Comparison of ENCODE assay signal across 9 mouse cellular contexts in the genomic region with DNA sequence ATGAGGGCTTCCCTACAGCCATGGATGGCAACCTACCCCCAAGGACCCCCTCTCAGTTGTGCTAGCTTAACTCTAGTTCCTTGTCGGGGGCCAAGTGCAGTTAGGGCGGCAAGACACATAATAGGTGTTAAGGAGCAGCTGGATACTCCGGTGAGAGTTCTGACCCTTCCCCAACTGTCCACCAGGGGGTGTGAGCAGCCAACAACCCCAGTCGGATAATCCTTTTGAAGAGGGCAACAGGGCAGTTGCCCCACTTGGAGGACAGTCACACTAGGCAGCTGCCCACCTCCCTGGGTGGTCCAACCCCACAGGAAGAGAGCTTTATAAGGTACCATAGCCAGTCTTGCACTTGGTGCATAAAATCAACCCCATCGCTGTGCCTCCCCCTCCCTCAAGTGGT. TPM values are rescaled to one million over a fixed set of nuclear protein-coding genes. Genes with fewer than 3 reads are reported as not detected.
DNase-seq lines count a peak whose midpoint lies in the region; ATAC-seq and TF ChIP-seq lines count a peak whose summit lies in the region.
"Had no signal": no experiment of that assay in that cellular context is flagged by ENCODE, and none has a peak within 500 bp of the region (broad histone marks: within the 10 kb centered on the region; RNA-seq: fewer than 3 reads in every experiment).

No protein-coding gene starts in this region.

- H3K4me3 ChIP-seq in kidney, embryonic 14.5 days (ENCODE audit: low read length), result no peak overlapping the region
- H3K4me3 ChIP-seq in G1E (ENCODE audit: low read depth, low read length), result no peak overlapping the region
- no peak overlapping the region for H3K4me3 ChIP-seq in forebrain, embryonic 14.5 days (ENCODE audit: low read depth, low read length)

- peak; percentile 37; the same call in 1 of the 2 replicates for TF ChIP-seq CTCF in G1E (IDR thresholded peaks at IDR 0.05; ENCODE audit: low read depth, low read length)

- no peaks in the 10 kb centered on the region for H3K9me3 ChIP-seq in kidney, embryonic 14.5 days (ENCODE audit: control insufficient read depth, low read length)
- no peaks in the 10 kb centered on the region for H3K9me3 ChIP-seq in G1E (replicated peaks)
- H3K9me3 ChIP-seq in forebrain, embryonic 14.5 days (replicated peaks; ENCODE audit: control insufficient read depth, low read length), result no peaks in the 10 kb centered on the region

- ATAC-seq in kidney, embryonic 14.5 days (ENCODE audit: low FRiP score, low TSS enrichment), result no peak
- no peak for ATAC-seq in G1E (ENCODE audit: extremely low read depth, insufficient number of reproducible peaks, low FRiP score, poor library complexity, severe bottlenecking)
- no peak for ATAC-seq in forebrain, embryonic 14.5 days

- no peak overlapping the region for H3K27ac ChIP-seq in kidney, embryonic 14.5 days (ENCODE audit: low read depth, low read length)
- H3K27ac ChIP-seq in forebrain, embryonic 14.5 days (ENCODE audit: low read depth, low read length), result no peak overlapping the region
- H3K27ac ChIP-seq: macrophage had no signal

- WGBS in kidney, embryonic 14.5 days, result 39% methylated on average over 5 of the region's 5 CpGs
- 57% methylated on average over 5 of the region's 5 CpGs for WGBS in forebrain, embryonic 14.5 days

- peaks cover 5% of the 10 kb centered on the region; the same call in 1 of the 2 replicates for H3K4me1 ChIP-seq in kidney, embryonic 14.5 days (ENCODE audit: control insufficient read depth, insufficient read depth, low read length)
- no peaks in the 10 kb centered on the region for H3K4me1 ChIP-seq in G1E (ENCODE audit: insufficient read depth, low read depth, low read length)
- H3K4me1 ChIP-seq in forebrain, embryonic 14.5 days (ENCODE audit: control insufficient read depth, insufficient read depth, low read length), result peaks cover 9% of the 10 kb centered on the region

- no peak overlapping the region for H3K4me2 ChIP-seq in kidney, embryonic 14.5 days (replicated peaks; ENCODE audit: low read depth, low read length)
- H3K4me2 ChIP-seq in forebrain, embryonic 14.5 days (ENCODE audit: low read length), result no peak overlapping the region

- H3K27me3 ChIP-seq in kidney, embryonic 14.5 days (ENCODE audit: control insufficient read depth, insufficient read depth, low read length), result no peaks in the 10 kb centered on the region
- H3K27me3 ChIP-seq in G1E (ENCODE audit: insufficient read depth, low read length), result peaks cover 5% of the 10 kb centered on the region; the same call in 1 of the 2 replicates
- H3K27me3 ChIP-seq in forebrain, embryonic 14.5 days (replicated peaks; ENCODE audit: control insufficient read depth, insufficient read depth, low read length), result no peaks in the 10 kb centered on the region

- H3K36me3 ChIP-seq in kidney, embryonic 14.5 days (ENCODE audit: control insufficient read depth, insufficient read depth, low read length), result no peaks in the 10 kb centered on the region
- H3K36me3 ChIP-seq in G1E (replicated peaks), result no peaks in the 10 kb centered on the region
- no peaks in the 10 kb centered on the region for H3K36me3 ChIP-seq in forebrain, embryonic 14.5 days (ENCODE audit: control insufficient read depth, insufficient read depth, low read length)

- no peak overlapping the region for H3K9ac ChIP-seq in kidney, embryonic 14.5 days (ENCODE audit: low read depth, low read length)
- no peak overlapping the region for H3K9ac ChIP-seq in forebrain, embryonic 14.5 days (ENCODE audit: low read length)

- DNase-seq in kidney, adult 9 months, result peak; percentile 45
- no peak for DNase-seq in G1E (ENCODE audit: low spot score)
- DNase-seq in c-Kit-positive CD71-positive TER-119-negative erythroid progenitor cells, embryonic 14.5 days (ENCODE audit: low read depth), result peak; percentile 9
- peak; percentile 25 for DNase-seq in lung, postnatal 10 days
- DNase-seq in right cerebral cortex, postnatal 25 days, result no peak
- DNase-seq in gastrocnemius, postnatal 25 days, result no peak
- no peak for DNase-seq in forebrain, embryonic 14.5 days (ENCODE audit: low spot score)

RNA-seq across cellular contexts. Expression of a gene that starts 46.2 kb away (rescaled TPM):
- polyA plus RNA-seq in kidney, embryonic 14.5 days (2014; fragmentation: Nextera tagmentation; extraction: Ambion mirVana), result 0.19 and 0.39 TPM in 2 replicates
- total RNA-seq in G1E (2014; fragmentation: Nextera tagmentation), result not detected in 2 replicates
- total RNA-seq in G1E (2017), result 0.05 and 0.12 TPM in 2 replicates
- polyA plus RNA-seq in G1E (2012), result not detected in 2 replicates
- not detected for total RNA-seq in gastrocnemius, postnatal 25 days (2021)
- polyA plus RNA-seq in forebrain, embryonic 14.5 days (2014; fragmentation: Nextera tagmentation; extraction: Ambion mirVana), result 0.09 TPM in 1 of 2 replicates, not detected in the other
- polyA plus RNA-seq: macrophage had no signal

Comparison
In these comparisons a context has a peak if more than half of its experiments do, and no peak if none do; other contexts are left out.
1. DNase-seq: peak in kidney, adult 9 months (single experiment), c-Kit-positive CD71-positive TER-119-negative erythroid progenitor cells, embryonic 14.5 days (single experiment) and lung, postnatal 10 days (single experiment); none in G1E (single experiment), right cerebral cortex, postnatal 25 days (single experiment), gastrocnemius, postnatal 25 days (single experiment) and forebrain, embryonic 14.5 days (single experiment).